Mouse (Mus musculus) retina, embryonic 14.5 days (tissue): ENCODE results near the gene Ace3.
"Not testable (repeated sequence)": the region's sequence is repeated elsewhere in the genome, so short reads cannot be mapped to it uniquely, and the experiment has no call there.

Experiments used
- DNase-seq: peaks from one replicate; pipeline ENCODE4 v3.0.0-alpha.2; 2015; ENCODE audit warnings: low spot score

The Ace3 gene

GRCm38 (mm10) chr11:105978634-105979033, 15.8 kb upstream of the Ace3 start:
- no peak for DNase-seq

- no peak for DNase-seq
Measured at GRCm38 (mm10) chr11:105984452-105984851, 10.0 kb upstream of the Ace3 start.

GRCm38 (mm10) chr11:105987446-105987845, 7.0 kb upstream of the Ace3 start:
- DNase-seq, result no peak

DNA sequence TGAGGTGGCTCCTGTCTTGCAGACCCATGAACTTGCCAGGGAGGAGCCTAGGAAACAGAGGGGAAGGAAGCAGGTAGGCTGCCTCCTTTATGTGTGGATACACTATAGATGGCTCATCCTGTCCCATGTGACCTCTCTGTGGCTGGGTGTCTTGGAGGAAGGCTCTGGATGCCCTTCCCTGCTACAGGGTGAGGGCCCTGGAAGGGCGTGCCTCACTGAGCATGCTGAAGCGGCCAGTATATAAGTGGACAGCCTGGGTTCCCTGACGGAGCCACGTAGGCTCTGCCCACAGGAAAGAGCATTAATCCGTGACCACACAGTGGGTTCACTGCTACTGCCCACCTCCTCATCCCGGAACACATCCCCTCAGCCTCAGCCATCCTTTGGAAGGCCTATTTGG, 5.0 kb upstream of the Ace3 start:
- DNase-seq, result no peak

DNA sequence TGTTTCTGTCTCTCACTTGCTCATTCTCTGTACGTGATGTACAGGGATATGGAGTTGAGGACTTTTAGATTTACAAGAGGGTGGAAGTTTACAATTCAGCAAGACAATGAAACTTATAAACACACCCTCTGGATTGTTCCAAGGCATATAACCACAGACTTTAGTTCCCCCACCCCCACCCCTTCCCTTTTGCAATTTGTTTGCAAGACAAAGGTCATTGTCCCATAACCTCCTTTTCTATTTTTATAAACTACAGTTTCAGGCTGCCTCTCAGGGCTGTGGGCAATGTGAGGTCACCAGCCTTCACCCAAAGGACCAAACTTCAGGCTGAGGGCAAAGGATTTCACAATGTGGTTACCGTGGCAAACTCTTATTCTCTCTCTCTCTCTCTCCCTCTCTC, 4.2 kb upstream of the Ace3 start:
- no peak for DNase-seq

- DNase-seq, result no peak
Measured at GRCm38 (mm10) chr11:106000062-106000461, 5.6 kb downstream of the Ace3 start.

- DNase-seq, result peak; percentile 50
Measured at GRCm38 (mm10) chr11:106001718-106002117, 7.2 kb downstream of the Ace3 start.

GRCm38 (mm10) chr11:106004576-106004975, 10.1 kb downstream of the Ace3 start:
- DNase-seq, result no peak

DNA sequence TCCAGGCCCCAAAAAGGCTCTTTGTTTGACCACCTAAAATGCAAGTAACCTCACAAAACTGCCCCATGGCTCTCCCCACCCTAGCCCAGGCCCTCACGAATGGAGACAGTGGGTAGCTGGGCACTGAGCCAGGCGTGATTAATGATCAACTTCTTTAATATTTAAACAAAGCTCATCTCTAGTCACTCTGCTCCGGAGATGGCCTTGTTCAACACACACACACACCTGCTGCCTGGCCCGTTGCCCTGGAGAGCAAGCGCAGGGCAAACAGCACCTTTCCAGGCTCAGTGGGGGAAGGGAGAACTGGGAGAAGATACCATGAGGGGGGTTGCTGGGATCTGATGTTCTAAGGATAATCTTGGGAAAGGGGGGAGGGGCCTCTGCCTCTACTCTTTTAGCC, 11.5 kb downstream of the Ace3 start:
- peak; percentile 23 for DNase-seq

- DNase-seq, result peak; percentile 72
Measured at GRCm38 (mm10) chr11:106007821-106008220, 13.3 kb downstream of the Ace3 start, which contains the start of gene Kcnh6. Gene Kcnh6 (plus strand): TSS chr11:106008124.

GRCm38 (mm10) chr11:106012711-106013110, 18.2 kb downstream of the Ace3 start:
- DNase-seq, result peak; percentile 42

GRCm38 (mm10) chr11:106013556-106014225, 19.2 kb downstream of the Ace3 start:
- DNase-seq, result peak; percentile 18

GRCm38 (mm10) chr11:106016440-106016839, 22.0 kb downstream of the Ace3 start:
- no peak for DNase-seq

DNA sequence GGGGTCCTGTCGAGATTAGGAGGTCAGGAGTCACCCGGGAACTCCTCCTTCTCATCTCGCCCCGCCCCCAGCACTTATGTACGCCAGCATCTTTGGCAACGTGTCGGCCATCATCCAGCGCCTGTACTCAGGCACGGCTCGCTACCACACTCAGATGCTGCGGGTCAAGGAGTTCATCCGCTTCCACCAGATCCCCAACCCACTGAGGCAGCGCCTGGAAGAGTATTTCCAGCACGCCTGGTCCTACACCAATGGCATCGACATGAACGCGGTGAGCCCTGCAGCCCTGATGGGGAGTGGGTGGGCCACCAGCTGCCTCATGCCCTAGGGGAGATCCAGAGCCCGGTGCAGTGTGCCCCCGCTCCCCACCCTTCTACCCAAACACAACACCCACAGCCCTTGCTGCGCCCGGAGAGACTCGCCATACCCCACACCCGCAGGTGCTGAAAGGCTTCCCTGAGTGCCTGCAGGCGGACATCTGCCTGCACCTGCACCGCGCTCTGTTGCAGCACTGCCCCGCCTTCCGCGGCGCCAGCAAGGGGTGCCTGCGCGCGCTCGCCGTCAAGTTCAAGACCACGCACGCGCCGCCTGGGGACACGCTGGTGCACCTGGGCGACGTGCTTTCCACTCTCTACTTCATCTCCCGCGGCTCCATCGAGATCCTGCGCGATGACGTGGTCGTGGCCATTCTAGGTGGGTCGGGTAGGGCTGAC, 25.7 kb downstream of the Ace3 start:
- peak; percentile 58 for DNase-seq

GRCm38 (mm10) chr11:106025774-106026173, 31.3 kb downstream of the Ace3 start:
- no peak for DNase-seq

GRCm38 (mm10) chr11:106026465-106027151, 32.1 kb downstream of the Ace3 start:
- peak; percentile 70 for DNase-seq

- DNase-seq, result no peak
Measured at GRCm38 (mm10) chr11:106027607-106028006, 33.1 kb downstream of the Ace3 start.

GRCm38 (mm10) chr11:106032074-106032473, 37.6 kb downstream of the Ace3 start:
- not testable (repeated sequence) for DNase-seq

GRCm38 (mm10) chr11:106033491-106033919, 39.0 kb downstream of the Ace3 start:
- DNase-seq, result no peak

GRCm38 (mm10) chr11:106034986-106035385, 40.5 kb downstream of the Ace3 start:
- DNase-seq, result no peak

GRCm38 (mm10) chr11:106036548-106037417, 42.3 kb downstream of the Ace3 start, which contains the start of gene Dcaf7:
Gene Dcaf7 (plus strand): TSS chr11:106036872.
- DNase-seq, result peak; percentile 99

DNA sequence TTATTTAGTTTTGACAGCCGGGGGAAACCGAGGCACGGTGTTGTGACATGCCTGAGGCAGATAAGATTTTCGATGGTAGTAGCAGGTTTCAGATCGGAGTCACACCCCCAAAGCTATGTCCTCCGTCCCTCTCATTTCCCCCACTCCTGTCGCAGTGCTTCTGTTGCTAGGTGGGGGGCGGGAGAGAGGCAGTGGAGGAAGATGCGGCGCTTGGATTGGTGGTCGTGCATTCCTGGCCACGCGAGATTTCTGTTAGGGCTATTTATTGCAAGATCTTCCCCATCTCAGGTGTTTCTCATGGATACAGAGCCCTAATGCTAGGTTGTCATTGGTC, 42.9 kb downstream of the Ace3 start:
- DNase-seq, result peak; percentile 74
